Mouse (Mus musculus) heart, embryonic 16.5 days (tissue): ENCODE measurements around the gene Riok2. TPM values are rescaled to one million over a fixed set of nuclear protein-coding genes. Genes with fewer than 3 reads are reported as not detected.

Experiments
- polyA plus RNA-seq: library from polyadenylated mRNA; unstranded; fragments of >200 nt; fragmentation: Nextera tagmentation; extraction: Ambion mirVana; gene quantifications from 2 replicates; pipeline ENCODE4 v1.2.1, GENCODE M21; 2015

The Riok2 gene
- polyA plus RNA-seq, 1 experiment from 2014 or later, result 23.5 TPM

Other genes with a start within 250 kb of the Riok2 start
- gene Lix1, start 28.4 kb downstream of the Riok2 start, polyA plus RNA-seq, result 2.7 and 3.7 TPM in 2 replicates